Mouse (Mus musculus): ENCODE measurements around the gene Gm128.

GRCm38 (mm10) chr3:95269789-95270188 lies 28.4 kb upstream of the Gm128 start:
- TF ChIP-seq CTCF (IDR thresholded peaks at IDR 0.05; ENCODE audit: low read depth, low read length) = no peak
- TF ChIP-seq POLR2AphosphoS5 (IDR thresholded peaks at IDR 0.05; ENCODE audit: insufficient replicate concordance, low read depth, low read length) = no peak
- TF ChIP-seq GATA1 (IDR thresholded peaks at IDR 0.05; ENCODE audit: borderline replicate concordance, low read length) = no peak
